8 mouse cellular contexts compared by ENCODE assay signal in genomic region chr4:142084936-142085563, GRCm38 (mm10). TPM values are rescaled to one million over a fixed set of nuclear protein-coding genes. Genes with fewer than 3 reads are reported as not detected.
DNase-seq lines count a peak whose midpoint lies in the region; ATAC-seq and TF ChIP-seq lines count a peak whose summit lies in the region.

No protein-coding gene starts in this region.

- no peaks in the 10 kb centered on the region for H3K27me3 ChIP-seq in lung, embryonic 14.5 days (ENCODE audit: insufficient read depth, low read length)
- peaks cover 24% of the 10 kb centered on the region for H3K27me3 ChIP-seq in forebrain, embryonic 11.5 days (ENCODE audit: control insufficient read depth, insufficient read depth, low read length)
- H3K27me3 ChIP-seq in neural tube, embryonic 15.5 days (replicated peaks), result peaks cover 33% of the 10 kb centered on the region

- H3K4me1 ChIP-seq in lung, embryonic 14.5 days (ENCODE audit: insufficient read depth), result peaks cover 10% of the 10 kb centered on the region
- peaks cover 12% of the 10 kb centered on the region; the same call in 1 of the 2 replicates for H3K4me1 ChIP-seq in forebrain, embryonic 11.5 days (replicated peaks; ENCODE audit: control insufficient read depth, insufficient read depth, low read length)
- H3K4me1 ChIP-seq in neural tube, embryonic 15.5 days, result peaks cover 35% of the 10 kb centered on the region

- no peaks in the 10 kb centered on the region for H3K36me3 ChIP-seq in lung, embryonic 14.5 days (ENCODE audit: insufficient read depth)
- no peaks in the 10 kb centered on the region for H3K36me3 ChIP-seq in forebrain, embryonic 11.5 days (ENCODE audit: control insufficient read depth, insufficient read depth, low read length)
- no peaks in the 10 kb centered on the region for H3K36me3 ChIP-seq in neural tube, embryonic 15.5 days

- 5% methylated on average over 20 of the region's 20 CpGs for WGBS in lung, embryonic 14.5 days
- WGBS in forebrain, embryonic 11.5 days, result 6% methylated on average over 20 of the region's 20 CpGs
- 6% methylated on average over 20 of the region's 20 CpGs for WGBS in neural tube, embryonic 15.5 days

- peak overlapping the region; percentile 87 for H3K27ac ChIP-seq in lung, embryonic 14.5 days (ENCODE audit: low read depth)
- no peak overlapping the region for H3K27ac ChIP-seq in forebrain, embryonic 11.5 days (ENCODE audit: low read depth, low read length)
- no peak overlapping the region for H3K27ac ChIP-seq in neural tube, embryonic 15.5 days (replicated peaks)

- no peaks in the 10 kb centered on the region for H3K9me3 ChIP-seq in lung, embryonic 14.5 days (ENCODE audit: low read depth, low read length)
- no peaks in the 10 kb centered on the region for H3K9me3 ChIP-seq in forebrain, embryonic 11.5 days (ENCODE audit: control insufficient read depth, low read length)
- no peaks in the 10 kb centered on the region for H3K9me3 ChIP-seq in neural tube, embryonic 15.5 days (replicated peaks)

- peak overlapping the region; percentile 64 for H3K4me3 ChIP-seq in lung, embryonic 14.5 days (ENCODE audit: low read depth, low read length)
- peak overlapping the region; percentile 62; the same call in 1 of the 2 replicates for H3K4me3 ChIP-seq in forebrain, embryonic 11.5 days (ENCODE audit: low read depth, low read length)
- H3K4me3 ChIP-seq in neural tube, embryonic 15.5 days (replicated peaks), result peak overlapping the region; percentile 55

- TF ChIP-seq CTCF in lung, embryonic 14.5 days (IDR thresholded peaks at IDR 0.05; ENCODE audit: low read depth), result peak; percentile 33; the same call in 1 of the 2 replicates

- H3K4me2 ChIP-seq in lung, embryonic 14.5 days, result peak overlapping the region; percentile 97
- peak overlapping the region; percentile 99; the same call in 1 of the 2 replicates for H3K4me2 ChIP-seq in forebrain, embryonic 11.5 days (ENCODE audit: low read depth, low read length, severe bottlenecking)
- peak overlapping the region; percentile 97 for H3K4me2 ChIP-seq in neural tube, embryonic 15.5 days

- DNase-seq in lung, embryonic 14.5 days, result peak; percentile 52
- no peak for DNase-seq in lung, postnatal 4 days
- DNase-seq in forebrain, embryonic 11.5 days (ENCODE audit: low spot score), result no peak
- peak; percentile 57 to 59 for DNase-seq in kidney, postnatal 36 days
- no peak for DNase-seq in layer of hippocampus, adult 9-11 months
- no peak for DNase-seq in left cerebral cortex, postnatal 36 days (ENCODE audit: low spot score in 2 of 2)
- DNase-seq in thymus, postnatal 14 days, result no peak

- ATAC-seq in lung, embryonic 14.5 days (ENCODE audit: insufficient read depth), result no peak
- ATAC-seq in forebrain, embryonic 11.5 days (replicated peaks; ENCODE audit: low FRiP score), result no peak
- no peak for ATAC-seq in neural tube, embryonic 15.5 days (ENCODE audit: low FRiP score)

- intact Hi-C loops in left cerebral cortex, postnatal 36 days (cut with DNase I), result no loop called here

- peak overlapping the region; percentile 73 for H3K9ac ChIP-seq in lung, embryonic 14.5 days
- no peak overlapping the region for H3K9ac ChIP-seq in forebrain, embryonic 11.5 days (ENCODE audit: low read length)
- H3K9ac ChIP-seq in neural tube, embryonic 15.5 days (replicated peaks), result no peak overlapping the region

RNA-seq across cellular contexts. Expression of gene Tmem51, which starts 0.9 kb away (rescaled TPM):
- 17.1 and 20.7 TPM in 2 replicates for polyA plus RNA-seq in lung, embryonic 14.5 days (2014; fragmentation: Nextera tagmentation; extraction: Ambion mirVana)
- 6.3 and 8.9 TPM in 2 replicates for polyA plus RNA-seq in forebrain, embryonic 11.5 days (2014; fragmentation: Nextera tagmentation; extraction: Ambion mirVana)
- 5.9 and 11.0 TPM in 2 replicates for polyA plus RNA-seq in neural tube, embryonic 15.5 days (2015; fragmentation: Nextera tagmentation; extraction: Ambion mirVana)
- total RNA-seq in left cerebral cortex, postnatal 36 days (2021), result 1 to 10 TPM; 4.8 to 5.4 TPM

Comparison
In these comparisons a context has a peak if more than half of its experiments do, and no peak if none do; other contexts are left out.
1. DNase-seq: peak in lung, embryonic 14.5 days (single experiment) and kidney, postnatal 36 days (2 of 2); none in lung, postnatal 4 days (0 of 2), forebrain, embryonic 11.5 days (single experiment), layer of hippocampus, adult 9-11 months (single experiment), left cerebral cortex, postnatal 36 days (0 of 2) and thymus, postnatal 14 days (single experiment).
2. Peak in every context shown above with its lines, with median percentiles within 50 percentile points of each other: H3K4me2 ChIP-seq and H3K4me3 ChIP-seq.